Mouse (Mus musculus) liver, embryonic 14.5 days (tissue): Measurements from ENCODE around the gene Exoc3l4.

Source experiments
- CTCF ChIP-seq: IDR thresholded peaks from 2 replicates; pipeline ENCODE4 v1.5.1; 2016; ENCODE audit warnings: antibody characterized with exemption, low read depth, control low read depth
- EP300 ChIP-seq: IDR thresholded peaks from 2 replicates; pipeline ENCODE4 v1.6.1; 2016; ENCODE audit warnings: antibody characterized with exemption, low read depth

DNA sequence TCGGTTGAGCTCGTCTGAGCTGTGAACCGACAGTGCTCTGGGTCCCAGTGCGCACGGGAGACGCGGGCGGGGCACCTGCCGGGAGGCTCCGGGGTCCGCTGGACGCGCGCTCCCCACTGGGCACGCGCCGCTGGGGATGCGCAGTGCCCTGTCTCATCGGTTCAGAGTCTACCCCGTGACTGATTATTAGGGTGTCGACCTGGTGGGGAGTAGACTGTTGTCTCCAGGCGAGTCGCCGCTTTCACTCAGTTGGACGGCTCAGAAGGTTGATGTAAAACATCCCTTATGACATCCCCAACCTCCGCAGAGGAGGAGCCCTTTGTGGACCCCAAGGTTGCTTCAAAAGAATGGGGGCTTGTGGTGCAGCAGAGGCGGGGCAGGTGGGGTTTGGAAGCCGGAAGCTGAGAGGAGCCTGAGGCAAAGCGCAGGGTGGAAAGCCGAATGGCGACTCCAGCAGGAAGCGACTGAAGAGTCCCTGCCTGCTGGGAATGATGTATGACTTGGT lies 38.8 kb upstream of the Exoc3l4 start:
- TF ChIP-seq CTCF (no peak), EP300 (no peak)
